Mouse (Mus musculus) liver, adult 2 months (tissue): ENCODE results near the gene Cenpk.
"Not testable (repeated sequence)": the region's sequence is repeated elsewhere in the genome, so short reads cannot be mapped to it uniquely, and the experiment has no call there.

Experiments used
- CTCF ChIP-seq: fragments of 200-500 bp; IDR thresholded peaks from 2 replicates; pipeline ENCODE4 v1.5.1; 2011; ENCODE audit warnings: low read depth, low read length, control low read depth
- POLR2A ChIP-seq: fragments of 200-500 bp; IDR thresholded peaks from 2 replicates; pipeline ENCODE4 v1.6.1; 2011; ENCODE audit warnings: low read length, control low read depth; ENCODE audit not compliant: insufficient read depth; ENCODE audit errors: extremely low read depth

DNA sequence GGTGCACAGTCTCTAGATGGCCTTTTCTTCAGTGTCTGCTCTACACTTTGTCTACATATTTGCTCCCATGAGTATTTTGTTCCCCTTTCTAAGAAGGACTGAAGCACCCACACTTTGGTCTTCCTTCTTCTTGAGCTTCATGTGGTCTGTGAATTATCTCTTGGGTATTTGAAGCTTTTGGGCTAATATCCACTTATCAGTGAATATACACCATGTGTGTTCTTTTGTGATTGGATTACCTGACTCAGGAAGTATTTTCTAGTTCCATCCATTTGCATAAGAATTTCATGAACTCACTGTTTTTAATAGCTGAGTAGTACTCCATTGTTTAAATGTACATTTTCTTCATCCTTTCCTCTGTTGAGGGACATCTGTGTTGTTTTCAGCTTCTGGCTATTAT, 32.5 kb upstream of the Cenpk start:
- not testable (repeated sequence) for TF ChIP-seq CTCF, POLR2A
